Mouse (Mus musculus): Measurements from ENCODE around the gene Ifitm5. TPM values are rescaled to one million over a fixed set of nuclear protein-coding genes. Genes with fewer than 3 reads are reported as not detected.

Gene Ifitm5
- polyA plus RNA-seq, 1 experiment from 2014 or later = 2.4 TPM

- Histone ChIP-seq H3K4me1 (ENCODE audit: control insufficient read depth, insufficient read depth, low read length) (peaks cover 2% of the 10 kb centered on the region; the same call in 1 of the 2 replicates), H3K4me2 (ENCODE audit: low read depth, low read length) (no peak within 1 kb of the TSS), H3K27me3 (replicated peaks; ENCODE audit: control insufficient read depth, insufficient read depth, low read length) (no peaks in the 10 kb centered on the region), H3K9me3 (ENCODE audit: control insufficient read depth, low read length) (no peaks in the 10 kb centered on the region), H3K9ac (ENCODE audit: low read depth, low read length) (no peak within 1 kb of the TSS), H3K4me3 (ENCODE audit: low read length) (no peak within 1 kb of the TSS), H3K36me3 (ENCODE audit: control insufficient read depth, insufficient read depth, low read length) (peaks cover 7% of the 10 kb centered on the region), H3K27ac (ENCODE audit: low read length) (no peak within 1 kb of the TSS)
- WGBS = 72% methylated on average over 10 of the region's 10 CpGs
- no peak for ATAC-seq
Measured at GRCm38 (mm10) chr7:140900220-140900619, 49.9 kb downstream of the Ifitm5 start, which contains the start of gene Cox8b. Gene Cox8b (minus strand): TSS chr7:140900446.

DNA sequence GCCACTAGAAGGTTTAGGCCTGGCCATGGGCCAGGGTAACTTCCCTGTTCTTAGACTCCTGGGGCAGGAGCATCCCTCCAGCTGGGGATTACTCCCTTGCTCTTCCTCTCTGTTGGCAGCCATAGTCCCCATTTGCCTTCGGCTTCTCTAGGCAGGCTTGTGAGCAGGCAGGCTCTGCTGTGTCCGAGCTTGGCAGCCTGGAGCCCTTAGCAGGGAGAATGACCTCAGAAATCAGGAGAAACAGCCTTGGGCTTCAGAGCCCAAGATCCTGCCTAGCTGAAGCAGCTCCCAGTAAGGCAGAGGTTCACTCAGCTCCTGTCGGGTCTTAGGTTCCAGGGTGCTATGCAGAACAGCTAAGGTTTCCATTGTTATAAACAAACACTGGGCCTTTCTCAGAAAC, 51.0 kb downstream of the Ifitm5 start:
- Histone ChIP-seq H3K27ac (ENCODE audit: low read length) (no peak overlapping the region), H3K4me3 (ENCODE audit: low read length) (no peak overlapping the region), H3K4me2 (ENCODE audit: low read depth, low read length) (no peak overlapping the region), H3K9ac (ENCODE audit: low read depth, low read length) (no peak overlapping the region), H3K9me3 (ENCODE audit: control insufficient read depth, low read length) (no peaks in the 10 kb centered on the region), H3K27me3 (replicated peaks; ENCODE audit: control insufficient read depth, insufficient read depth, low read length) (no peaks in the 10 kb centered on the region), H3K36me3 (ENCODE audit: control insufficient read depth, insufficient read depth, low read length) (peaks cover 7% of the 10 kb centered on the region), H3K4me1 (ENCODE audit: control insufficient read depth, insufficient read depth, low read length) (peaks cover 2% of the 10 kb centered on the region; the same call in 1 of the 2 replicates)
- ATAC-seq = no peak
- 67% methylated on average over 3 of the region's 3 CpGs for WGBS

Other genes with a start within 250 kb of the Ifitm5 start
- not detected in 2 replicates for gene Cyp2e1, start 186.6 kb downstream of the Ifitm5 start, polyA plus RNA-seq (2015; fragmentation: Nextera tagmentation; extraction: Ambion mirVana)
- 0.18 and 0.38 TPM in 2 replicates for gene Syce1, start 162.4 kb downstream of the Ifitm5 start, polyA plus RNA-seq (2015; fragmentation: Nextera tagmentation; extraction: Ambion mirVana)
- 0.95 and 1.1 TPM in 2 replicates for gene Zfp941, start 128.1 kb downstream of the Ifitm5 start, polyA plus RNA-seq (2015; fragmentation: Nextera tagmentation; extraction: Ambion mirVana)
- gene Urah, start 115.3 kb downstream of the Ifitm5 start, polyA plus RNA-seq (2015; fragmentation: Nextera tagmentation; extraction: Ambion mirVana) = 6.1 and 7.5 TPM in 2 replicates
- not detected in 2 replicates for gene Scgb1c1, start 104.7 kb downstream of the Ifitm5 start, polyA plus RNA-seq (2015; fragmentation: Nextera tagmentation; extraction: Ambion mirVana)
- gene Odf3, start 102.5 kb downstream of the Ifitm5 start, polyA plus RNA-seq (2015; fragmentation: Nextera tagmentation; extraction: Ambion mirVana) = not detected in 2 replicates
- not detected in 2 replicates for gene Gm45785, start 94.0 kb downstream of the Ifitm5 start, polyA plus RNA-seq (2015; fragmentation: Nextera tagmentation; extraction: Ambion mirVana)
- 68.3 and 70.1 TPM in 2 replicates for gene Ric8a, start 93.3 kb downstream of the Ifitm5 start, polyA plus RNA-seq (2015; fragmentation: Nextera tagmentation; extraction: Ambion mirVana)
- 33.1 and 35.1 TPM in 2 replicates for gene Bet1l, start 92.7 kb downstream of the Ifitm5 start, polyA plus RNA-seq (2015; fragmentation: Nextera tagmentation; extraction: Ambion mirVana)
- 182 and 197 TPM in 2 replicates for gene Psmd13, start 68.3 kb downstream of the Ifitm5 start, polyA plus RNA-seq (2015; fragmentation: Nextera tagmentation; extraction: Ambion mirVana)
- gene Sirt3, start 68.0 kb downstream of the Ifitm5 start, polyA plus RNA-seq (2015; fragmentation: Nextera tagmentation; extraction: Ambion mirVana) = 38.6 and 39.2 TPM in 2 replicates
- gene Cox8b, start 49.8 kb downstream of the Ifitm5 start, polyA plus RNA-seq (2015; fragmentation: Nextera tagmentation; extraction: Ambion mirVana) = 0.45 and 0.62 TPM in 2 replicates
- gene Nlrp6, start 29.4 kb downstream of the Ifitm5 start, polyA plus RNA-seq (2015; fragmentation: Nextera tagmentation; extraction: Ambion mirVana) = 71.1 and 80.5 TPM in 2 replicates
- gene Pgghg, start 8.9 kb downstream of the Ifitm5 start, polyA plus RNA-seq (2015; fragmentation: Nextera tagmentation; extraction: Ambion mirVana) = 23.4 and 23.6 TPM in 2 replicates
- 1.0 TPM in 1 of 2 replicates, not detected in the other for gene Gm45717, start 5.6 kb upstream of the Ifitm5 start, polyA plus RNA-seq (2015; fragmentation: Nextera tagmentation; extraction: Ambion mirVana)
- gene Ifitm2, start 5.7 kb upstream of the Ifitm5 start, polyA plus RNA-seq (2015; fragmentation: Nextera tagmentation; extraction: Ambion mirVana) = 1,203 and 1,252 TPM in 2 replicates
- gene Ifitm1, start 16.9 kb upstream of the Ifitm5 start, polyA plus RNA-seq (2015; fragmentation: Nextera tagmentation; extraction: Ambion mirVana) = 117 and 123 TPM in 2 replicates
- 255 and 269 TPM in 2 replicates for gene Ifitm3, start 60.5 kb upstream of the Ifitm5 start, polyA plus RNA-seq (2015; fragmentation: Nextera tagmentation; extraction: Ambion mirVana)
- 1.9 and 2.0 TPM in 2 replicates for gene Ifitm6, start 67.6 kb upstream of the Ifitm5 start, polyA plus RNA-seq (2015; fragmentation: Nextera tagmentation; extraction: Ambion mirVana)
- gene Gm17387, start 78.8 kb upstream of the Ifitm5 start, polyA plus RNA-seq (2015; fragmentation: Nextera tagmentation; extraction: Ambion mirVana) = not detected in 2 replicates
- gene B4galnt4, start 110.8 kb upstream of the Ifitm5 start, polyA plus RNA-seq (2015; fragmentation: Nextera tagmentation; extraction: Ambion mirVana) = 7.2 and 7.3 TPM in 2 replicates
- gene Pkp3, start 127.9 kb upstream of the Ifitm5 start, polyA plus RNA-seq (2015; fragmentation: Nextera tagmentation; extraction: Ambion mirVana) = 31.3 and 32.4 TPM in 2 replicates
- gene Sigirr, start 150.3 kb upstream of the Ifitm5 start, polyA plus RNA-seq (2015; fragmentation: Nextera tagmentation; extraction: Ambion mirVana) = 29.4 and 32.8 TPM in 2 replicates
- gene Ano9, start 167.5 kb upstream of the Ifitm5 start, polyA plus RNA-seq (2015; fragmentation: Nextera tagmentation; extraction: Ambion mirVana) = 43.6 and 50.1 TPM in 2 replicates
- 59.0 and 60.3 TPM in 2 replicates for gene Ptdss2, start 172.1 kb upstream of the Ifitm5 start, polyA plus RNA-seq (2015; fragmentation: Nextera tagmentation; extraction: Ambion mirVana)
- gene Rnh1, start 222.6 kb upstream of the Ifitm5 start, polyA plus RNA-seq (2015; fragmentation: Nextera tagmentation; extraction: Ambion mirVana) = 159 and 160 TPM in 2 replicates
- 21.9 and 47.0 TPM in 2 replicates for gene Hras, start 243.7 kb upstream of the Ifitm5 start, polyA plus RNA-seq (2015; fragmentation: Nextera tagmentation; extraction: Ambion mirVana)
- 5.3 and 6.5 TPM in 2 replicates for gene Lrrc56, start 243.9 kb upstream of the Ifitm5 start, polyA plus RNA-seq (2015; fragmentation: Nextera tagmentation; extraction: Ambion mirVana)